Mouse (Mus musculus): ENCODE data around the gene Hint2. TPM values are rescaled to one million over a fixed set of nuclear protein-coding genes. Genes with fewer than 3 reads are reported as not detected.

The Hint2 gene
- polyA plus RNA-seq, 1 experiment from 2014 or later, result 75.3 TPM

GRCm38 (mm10) chr4:43653161-43654015 is 2.9 kb downstream of the Hint2 start, which contains the start of gene Spag8:
TSS of gene Spag8 (minus strand) at chr4:43653594.
- Histone ChIP-seq H3K9me3 (peaks cover 6% of the 10 kb centered on the region; the same call in 1 of the 2 replicates), H3K27me3 (no peaks in the 10 kb centered on the region), H3K9ac (no peak within 1 kb of the TSS), H3K4me1 (peaks cover 9% of the 10 kb centered on the region), H3K36me3 (peaks cover 26% of the 10 kb centered on the region), H3K27ac (no peak within 1 kb of the TSS), H3K4me3 (peak within 1 kb of the TSS; percentile 8; the same call in 1 of the 2 replicates), H3K4me2 (peak within 1 kb of the TSS; percentile 31)
- 29% methylated on average over 24 of the region's 24 CpGs for WGBS
- no peak for ATAC-seq (ENCODE audit: insufficient number of reproducible peaks, low FRiP score, low TSS enrichment, low read depth)

GRCm38 (mm10) chr4:43652726-43653125 is 3.5 kb downstream of the Hint2 start:
- H3K27me3 ChIP-seq, result no peaks in the 10 kb centered on the region
- 88% methylated on average over 4 of the region's 4 CpGs for WGBS
- 0 out of 2 replicates have a peak overlapping the region, but pooled peaks have one; percentile 31 for H3K4me2 ChIP-seq
- peaks cover 6% of the 10 kb centered on the region; the same call in 1 of the 2 replicates for H3K9me3 ChIP-seq
- H3K4me3 ChIP-seq, result no peak overlapping the region
- H3K36me3 ChIP-seq, result peaks cover 33% of the 10 kb centered on the region
- ATAC-seq (ENCODE audit: insufficient number of reproducible peaks, low FRiP score, low TSS enrichment, low read depth), result no peak
- no peak overlapping the region for H3K9ac ChIP-seq
- peaks cover 9% of the 10 kb centered on the region for H3K4me1 ChIP-seq
- H3K27ac ChIP-seq, result no peak overlapping the region

- Histone ChIP-seq H3K9ac (no peak overlapping the region), H3K4me1 (no peaks in the 10 kb centered on the region; the same call in 1 of the 2 replicates), H3K36me3 (peaks cover 60% of the 10 kb centered on the region), H3K27ac (no peak overlapping the region), H3K4me2 (no peak overlapping the region), H3K27me3 (no peaks in the 10 kb centered on the region), H3K9me3 (peaks cover 6% of the 10 kb centered on the region; the same call in 1 of the 2 replicates), H3K4me3 (no peak overlapping the region)
- ATAC-seq (ENCODE audit: insufficient number of reproducible peaks, low FRiP score, low TSS enrichment, low read depth), result no peak
- 96% methylated on average over 3 of the region's 3 CpGs for WGBS
These were observed 6.5 kb downstream of the Hint2 start for GRCm38 (mm10) chr4:43649783-43650182.

- H3K4me1 ChIP-seq, result peaks cover 7% of the 10 kb centered on the region
- 87% methylated on average over 6 of the region's 6 CpGs for WGBS
- no peak overlapping the region for H3K27ac ChIP-seq
- H3K4me2 ChIP-seq, result no peak overlapping the region
- H3K4me3 ChIP-seq, result no peak overlapping the region
- H3K36me3 ChIP-seq, result peaks cover 39% of the 10 kb centered on the region
- no peaks in the 10 kb centered on the region for H3K9me3 ChIP-seq
- ATAC-seq (ENCODE audit: insufficient number of reproducible peaks, low FRiP score, low TSS enrichment, low read depth), result no peak
- H3K9ac ChIP-seq, result no peak overlapping the region
- H3K27me3 ChIP-seq, result no peaks in the 10 kb centered on the region
These were observed 15.8 kb downstream of the Hint2 start for GRCm38 (mm10) chr4:43640491-43640890.

GRCm38 (mm10) chr4:43640076-43640475 is 16.2 kb downstream of the Hint2 start:
- 66% methylated on average over 9 of the region's 9 CpGs for WGBS
- Histone ChIP-seq H3K27ac (no peak overlapping the region), H3K27me3 (no peaks in the 10 kb centered on the region), H3K4me1 (peaks cover 9% of the 10 kb centered on the region), H3K36me3 (peaks cover 36% of the 10 kb centered on the region), H3K4me3 (no peak overlapping the region), H3K4me2 (no peak overlapping the region), H3K9me3 (no peaks in the 10 kb centered on the region), H3K9ac (no peak overlapping the region)
- no peak for ATAC-seq (ENCODE audit: insufficient number of reproducible peaks, low FRiP score, low TSS enrichment, low read depth)

- Histone ChIP-seq H3K27me3 (no peaks in the 10 kb centered on the region), H3K27ac (no peak overlapping the region), H3K4me3 (no peak overlapping the region), H3K36me3 (peaks cover 9% of the 10 kb centered on the region), H3K4me2 (no peak overlapping the region), H3K9ac (no peak overlapping the region), H3K4me1 (peaks cover 37% of the 10 kb centered on the region), H3K9me3 (no peaks in the 10 kb centered on the region)
- ATAC-seq (ENCODE audit: insufficient number of reproducible peaks, low FRiP score, low TSS enrichment, low read depth), result no peak
- 66% methylated on average over 6 of the region's 6 CpGs for WGBS
These were observed 19.5 kb downstream of the Hint2 start for GRCm38 (mm10) chr4:43636751-43637150.

GRCm38 (mm10) chr4:43634621-43635374 is 21.5 kb downstream of the Hint2 start:
- Histone ChIP-seq H3K4me1 (peaks cover 51% of the 10 kb centered on the region), H3K27ac (no peak overlapping the region), H3K27me3 (no peaks in the 10 kb centered on the region), H3K9ac (no peak overlapping the region), H3K4me2 (no peak overlapping the region), H3K4me3 (no peak overlapping the region), H3K36me3 (no peaks in the 10 kb centered on the region), H3K9me3 (no peaks in the 10 kb centered on the region)
- no peak for ATAC-seq (ENCODE audit: insufficient number of reproducible peaks, low FRiP score, low TSS enrichment, low read depth)
- 86% methylated on average over 7 of the region's 7 CpGs for WGBS

GRCm38 (mm10) chr4:43633736-43634135 is 22.5 kb downstream of the Hint2 start:
- Histone ChIP-seq H3K4me2 (peak overlapping the region; percentile 67; the same call in 1 of the 2 replicates), H3K9me3 (no peaks in the 10 kb centered on the region), H3K4me3 (no peak overlapping the region), H3K4me1 (peaks cover 52% of the 10 kb centered on the region), H3K27me3 (no peaks in the 10 kb centered on the region), H3K9ac (no peak overlapping the region), H3K36me3 (no peaks in the 10 kb centered on the region), H3K27ac (no peak overlapping the region)
- no peak for ATAC-seq (ENCODE audit: insufficient number of reproducible peaks, low FRiP score, low TSS enrichment, low read depth)
- WGBS, result 88% methylated on average over 2 of the region's 2 CpGs

- peaks cover 52% of the 10 kb centered on the region for H3K4me1 ChIP-seq
- H3K36me3 ChIP-seq, result no peaks in the 10 kb centered on the region
- peak overlapping the region; percentile 67 for H3K4me2 ChIP-seq
- no peak overlapping the region for H3K9ac ChIP-seq
- H3K4me3 ChIP-seq, result peak overlapping the region; percentile 66; the same call in 1 of the 2 replicates
- H3K27ac ChIP-seq, result no peak overlapping the region
- H3K9me3 ChIP-seq, result no peaks in the 10 kb centered on the region
- no peak for ATAC-seq (ENCODE audit: insufficient number of reproducible peaks, low FRiP score, low TSS enrichment, low read depth)
- H3K27me3 ChIP-seq, result no peaks in the 10 kb centered on the region
- WGBS, result 67% methylated on average over 8 of the region's 8 CpGs
These were observed 23.0 kb downstream of the Hint2 start for GRCm38 (mm10) chr4:43633296-43633695.

- peak; percentile 24; the same call in 1 of the 2 replicates for ATAC-seq (ENCODE audit: insufficient number of reproducible peaks, low FRiP score, low TSS enrichment, low read depth)
- no peaks in the 10 kb centered on the region for H3K27me3 ChIP-seq
- WGBS, result 47% methylated on average over 42 of the region's 42 CpGs
- no peaks in the 10 kb centered on the region for H3K9me3 ChIP-seq
- no peaks in the 10 kb centered on the region for H3K36me3 ChIP-seq
- H3K9ac ChIP-seq, result peak overlapping the region; percentile 82
- peak overlapping the region; percentile 67 for H3K4me2 ChIP-seq
- H3K4me1 ChIP-seq, result peaks cover 52% of the 10 kb centered on the region
- H3K27ac ChIP-seq, result peak overlapping the region; percentile 88
- H3K4me3 ChIP-seq, result peak overlapping the region; percentile 66
These were observed 24.0 kb downstream of the Hint2 start for GRCm38 (mm10) chr4:43631956-43632920.

Measured in limb, embryonic 15.5 days (tissue).